Comparison of ENCODE assay signal across 8 mouse cellular contexts in genomic region chr4:134123680-134124551, GRCm38 (mm10). TPM values are rescaled to one million over a fixed set of nuclear protein-coding genes. Genes with fewer than 3 reads are reported as not detected.
DNase-seq lines count a peak whose midpoint lies in the region; ATAC-seq and TF ChIP-seq lines count a peak whose summit lies in the region.

No protein-coding gene starts in this region.

- peak; percentile 40 for ATAC-seq in forebrain, postnatal 0 days
- ATAC-seq in intestine, postnatal 0 days, result no peak
- ATAC-seq in liver, embryonic 14.5 days (ENCODE audit: insufficient read depth), result peak; percentile 13; the same call in 1 of the 2 replicates

- peaks cover 13% of the 10 kb centered on the region for H3K4me1 ChIP-seq in forebrain, postnatal 0 days (ENCODE audit: insufficient read depth)
- peaks cover 13% of the 10 kb centered on the region; the same call in 1 of the 2 replicates for H3K4me1 ChIP-seq in intestine, postnatal 0 days (replicated peaks; ENCODE audit: control insufficient read depth, insufficient read depth, low read length)
- peaks cover 0 to 17% of the 10 kb centered on the region in 2 experiments; a peak in 2 of 4 replicates for H3K4me1 ChIP-seq in liver, embryonic 14.5 days (replicated peaks; ENCODE audit: control insufficient read depth in 2 of 2, insufficient read depth in 2 of 2, low read length in 1 of 2)

- H3K9ac ChIP-seq in forebrain, postnatal 0 days, result no peak overlapping the region
- no peak overlapping the region for H3K9ac ChIP-seq in intestine, postnatal 0 days (ENCODE audit: low read depth, low read length)
- H3K9ac ChIP-seq in liver, embryonic 14.5 days (replicated peaks), result no peak overlapping the region

- no peak for TF ChIP-seq EP300 in liver, embryonic 14.5 days (IDR thresholded peaks at IDR 0.05; ENCODE audit: low read depth)

- DNase-seq in ovary, postnatal 14 days (ENCODE audit: low spot score), result peak; percentile 38
- DNase-seq in ovary, postnatal 10 days (ENCODE audit: low spot score), result no peak
- peak; percentile 63 for DNase-seq in brain, embryonic 14.5 days (ENCODE audit: low read depth)
- peak; percentile 78 for DNase-seq in forebrain, postnatal 0 days
- peak in 1 of 3 experiments; percentile 41 for DNase-seq in liver, embryonic 14.5 days (ENCODE audit: low read depth in 3 of 3, low spot score in 3 of 3)
- DNase-seq in retina, postnatal 7 days (ENCODE audit: low read depth, low spot score), result peak; percentile 67
- no peak for DNase-seq in yolk sac, embryonic 10.5 days (ENCODE audit: low spot score)

- H3K27me3 ChIP-seq in forebrain, postnatal 0 days (ENCODE audit: insufficient read depth, low read length), result no peaks in the 10 kb centered on the region
- H3K27me3 ChIP-seq in intestine, postnatal 0 days (replicated peaks; ENCODE audit: control insufficient read depth, insufficient read depth, low read length), result no peaks in the 10 kb centered on the region
- no peaks in the 10 kb centered on the region for H3K27me3 ChIP-seq in liver, embryonic 14.5 days (ENCODE audit: control insufficient read depth, insufficient read depth, low read length)

- no peaks in the 10 kb centered on the region for H3K9me3 ChIP-seq in forebrain, postnatal 0 days (ENCODE audit: low read length)
- no peaks in the 10 kb centered on the region for H3K9me3 ChIP-seq in intestine, postnatal 0 days (ENCODE audit: control insufficient read depth)
- no peaks in the 10 kb centered on the region for H3K9me3 ChIP-seq in liver, embryonic 14.5 days (ENCODE audit: control insufficient read depth, low read length)

- TF ChIP-seq POLR2A in brain, embryonic 14.5 days (IDR thresholded peaks at IDR 0.05; ENCODE audit: borderline replicate concordance, extremely low read depth, insufficient read depth, insufficient read length, poor library complexity, severe bottlenecking), result no peak

- H3K4me3 ChIP-seq in forebrain, postnatal 0 days (ENCODE audit: low read depth, low read length), result no peak overlapping the region
- no peak overlapping the region for H3K4me3 ChIP-seq in intestine, postnatal 0 days (ENCODE audit: low read depth, low read length)
- no peak overlapping the region for H3K4me3 ChIP-seq in liver, embryonic 14.5 days (ENCODE audit: insufficient read depth in 1 of 2, low read depth in 2 of 2, low read length in 2 of 2)

- 26% methylated on average over 17 of the region's 17 CpGs for WGBS in forebrain, postnatal 0 days
- 21% methylated on average over 17 of the region's 17 CpGs for WGBS in intestine, postnatal 0 days
- 9% methylated on average over 17 of the region's 17 CpGs for WGBS in liver, embryonic 14.5 days (ENCODE audit: insufficient replicate concordance)

- no peak overlapping the region for H3K27ac ChIP-seq in forebrain, postnatal 0 days (ENCODE audit: low read depth, low read length)
- no peak overlapping the region for H3K27ac ChIP-seq in intestine, postnatal 0 days (ENCODE audit: low read depth, low read length)
- no peak overlapping the region for H3K27ac ChIP-seq in liver, embryonic 14.5 days

- H3K36me3 ChIP-seq in forebrain, postnatal 0 days (ENCODE audit: insufficient read depth), result no peaks in the 10 kb centered on the region
- peaks cover 4% of the 10 kb centered on the region; the same call in 1 of the 2 replicates for H3K36me3 ChIP-seq in intestine, postnatal 0 days (ENCODE audit: control insufficient read depth, insufficient read depth)
- no peaks in the 10 kb centered on the region for H3K36me3 ChIP-seq in liver, embryonic 14.5 days (replicated peaks; ENCODE audit: control insufficient read depth, insufficient read depth, low read depth)

- TF ChIP-seq CTCF in brain, embryonic 14.5 days (IDR thresholded peaks at IDR 0.05; ENCODE audit: borderline replicate concordance, extremely low read depth, insufficient read depth, insufficient read length), result peak; percentile 95
- TF ChIP-seq CTCF in forebrain, postnatal 0 days (IDR thresholded peaks at IDR 0.05; ENCODE audit: low read depth), result peak; percentile 97
- TF ChIP-seq CTCF in intestine, postnatal 0 days (IDR thresholded peaks at IDR 0.05; ENCODE audit: low read depth), result peak; percentile 98
- TF ChIP-seq CTCF in liver, embryonic 14.5 days (IDR thresholded peaks at IDR 0.05; ENCODE audit: low read depth), result peak; percentile 98

- H3K4me2 ChIP-seq in forebrain, postnatal 0 days (ENCODE audit: low read depth), result peak overlapping the region; percentile 19; the same call in 1 of the 2 replicates
- no peak overlapping the region for H3K4me2 ChIP-seq in intestine, postnatal 0 days (replicated peaks; ENCODE audit: low read depth)
- peak overlapping the region; percentile 34; the same call in 1 of the 2 replicates for H3K4me2 ChIP-seq in liver, embryonic 14.5 days (ENCODE audit: low read depth)

RNA-seq across cellular contexts. Expression of gene Sh3bgrl3, which starts 4.7 kb away (rescaled TPM):
- 240 and 300 TPM in 2 replicates for polyA plus RNA-seq in brain, embryonic 14.5 days (2012; rRNA removed)
- 124 and 162 TPM in 2 replicates for total RNA-seq in forebrain, postnatal 0 days (2014; rRNA removed)
- polyA plus RNA-seq in forebrain, postnatal 0 days (2015; fragmentation: Nextera tagmentation; extraction: Ambion mirVana), result 554 and 579 TPM in 2 replicates
- polyA plus RNA-seq in intestine, postnatal 0 days (2015; fragmentation: Nextera tagmentation; extraction: Ambion mirVana), result 503 and 522 TPM in 2 replicates
- 70.8 and 79.9 TPM in 2 replicates for polyA plus RNA-seq in liver, embryonic 14.5 days (2012; rRNA removed)
- 142 and 153 TPM in 2 replicates for polyA plus RNA-seq in liver, embryonic 14.5 days (2014; fragmentation: Nextera tagmentation; extraction: Ambion mirVana)

RNA-seq across cellular contexts. Expression of gene Ubxn11, which starts 21.5 kb away (rescaled TPM):
- 25.1 and 28.4 TPM in 2 replicates for polyA plus RNA-seq in brain, embryonic 14.5 days (2012; rRNA removed)
- 5.5 and 13.7 TPM in 2 replicates for total RNA-seq in forebrain, postnatal 0 days (2014; rRNA removed)
- polyA plus RNA-seq in forebrain, postnatal 0 days (2015; fragmentation: Nextera tagmentation; extraction: Ambion mirVana), result 11.0 and 14.3 TPM in 2 replicates
- 0.88 and 1.5 TPM in 2 replicates for polyA plus RNA-seq in intestine, postnatal 0 days (2015; fragmentation: Nextera tagmentation; extraction: Ambion mirVana)
- polyA plus RNA-seq in liver, embryonic 14.5 days (2012; rRNA removed), result 1.4 TPM in 2 replicates
- polyA plus RNA-seq in liver, embryonic 14.5 days (2014; fragmentation: Nextera tagmentation; extraction: Ambion mirVana), result 2.0 and 3.7 TPM in 2 replicates

RNA-seq across cellular contexts. Expression of gene Cd52, which starts 29.0 kb away (rescaled TPM):
- polyA plus RNA-seq in brain, embryonic 14.5 days (2012; rRNA removed), result 2.3 and 2.5 TPM in 2 replicates
- 1.2 and 2.0 TPM in 2 replicates for total RNA-seq in forebrain, postnatal 0 days (2014; rRNA removed)
- polyA plus RNA-seq in forebrain, postnatal 0 days (2015; fragmentation: Nextera tagmentation; extraction: Ambion mirVana), result 4.1 and 4.6 TPM in 2 replicates
- polyA plus RNA-seq in intestine, postnatal 0 days (2015; fragmentation: Nextera tagmentation; extraction: Ambion mirVana), result 28.7 and 31.2 TPM in 2 replicates
- polyA plus RNA-seq in liver, embryonic 14.5 days (2012; rRNA removed), result 17.1 and 31.5 TPM in 2 replicates
- polyA plus RNA-seq in liver, embryonic 14.5 days (2014; fragmentation: Nextera tagmentation; extraction: Ambion mirVana), result 31.0 and 36.7 TPM in 2 replicates

Comparison
In these comparisons a context has a peak if more than half of its experiments do, and no peak if none do; other contexts are left out.
1. DNase-seq: peak in ovary, postnatal 14 days (single experiment), brain, embryonic 14.5 days (single experiment), forebrain, postnatal 0 days (single experiment) and retina, postnatal 7 days (single experiment); none in ovary, postnatal 10 days (single experiment) and yolk sac, embryonic 10.5 days (single experiment).
2. Peak in every context shown above with its lines, with median percentiles within 50 percentile points of each other: CTCF ChIP-seq.